Mouse (Mus musculus): ENCODE measurements at regions not wholly inside any gene's neighbourhood (a gene's known extent, or its start where the extent isn't known, plus 50 kb on each side); places are given as distances from the start of the nearest gene placed in this dataset.
A peak's percentile ranks its signal among the peaks of the same experiment; 100 is the strongest.

DNA sequence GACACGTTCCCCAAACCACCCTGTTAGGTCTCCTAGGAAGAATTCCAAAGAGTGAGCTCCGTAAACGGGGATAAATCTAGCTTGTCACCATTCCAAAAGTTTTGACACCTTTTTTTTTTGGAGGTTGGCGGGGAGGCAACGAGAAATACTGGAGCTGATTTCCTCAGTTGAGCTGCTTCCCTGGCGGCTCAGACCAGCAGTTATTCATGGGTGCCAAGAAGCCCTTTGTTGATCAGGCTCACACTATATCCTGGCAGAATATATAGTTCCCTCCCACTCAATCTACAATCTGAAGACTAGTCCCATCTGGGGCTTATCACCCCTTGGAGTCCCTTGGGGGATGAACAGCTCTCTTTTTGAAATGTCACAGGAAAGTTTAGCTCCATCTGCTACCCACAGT lies 77.5 kb upstream of the Tiam2 start:
- Histone ChIP-seq H3K4me2 (ENCODE audit: low read depth, low read length) (no peak overlapping the region), H3K27ac (0 out of 2 replicates have a peak overlapping the region, but pooled peaks have one; percentile 8), H3K9me3 (ENCODE audit: low read length) (no peaks in the 10 kb centered on the region), H3K4me1 (ENCODE audit: insufficient read depth, low read length) (peaks cover 45% of the 10 kb centered on the region), H3K4me3 (ENCODE audit: low read length) (no peak overlapping the region), H3K27me3 (ENCODE audit: insufficient read depth, low read length) (no peaks in the 10 kb centered on the region), H3K9ac (replicated peaks; ENCODE audit: low read length) (no peak overlapping the region), H3K36me3 (ENCODE audit: insufficient read depth, low read length) (no peaks in the 10 kb centered on the region)
- ATAC-seq (no peak), DNase-seq (ENCODE audit: low spot score) (no peak)
- WGBS, result 35% methylated on average over 6 of the region's 6 CpGs
- no peak for TF ChIP-seq CTCF (IDR thresholded peaks at IDR 0.05; ENCODE audit: low read depth)

DNA sequence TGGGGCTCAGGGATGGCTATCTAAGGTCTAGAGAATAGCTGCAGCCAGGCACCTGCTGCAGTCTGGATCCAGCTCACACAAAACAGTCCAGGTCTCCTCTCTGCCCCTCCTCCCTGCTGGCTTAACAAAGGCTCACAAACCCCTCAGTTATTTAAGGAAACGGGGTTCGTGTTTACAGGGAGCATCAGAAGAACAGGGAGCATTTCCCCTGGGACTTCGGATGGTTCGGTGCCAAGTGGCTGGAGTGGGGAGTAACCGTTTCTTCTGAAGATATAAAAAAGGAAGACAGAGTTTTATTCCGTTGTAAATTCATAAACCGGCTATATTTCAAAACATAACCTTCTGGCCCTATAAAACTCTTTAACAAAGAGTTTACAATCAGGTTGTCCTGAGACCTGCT lies 77.1 kb upstream of the Tiam2 start:
- H3K27ac ChIP-seq, result 0 out of 2 replicates have a peak overlapping the region, but pooled peaks have one; percentile 8
- TF ChIP-seq CTCF (IDR thresholded peaks at IDR 0.05; ENCODE audit: low read depth), result no peak
- no peak overlapping the region for H3K9ac ChIP-seq (replicated peaks; ENCODE audit: low read length)
- peaks cover 41% of the 10 kb centered on the region for H3K4me1 ChIP-seq (ENCODE audit: insufficient read depth, low read length)
- ATAC-seq (no peak), DNase-seq (ENCODE audit: low spot score) (no peak)
- no peak overlapping the region for H3K4me2 ChIP-seq (ENCODE audit: low read depth, low read length)
- H3K36me3 ChIP-seq (ENCODE audit: insufficient read depth, low read length), result no peaks in the 10 kb centered on the region
- H3K9me3 ChIP-seq (ENCODE audit: low read length), result no peaks in the 10 kb centered on the region
- no peak overlapping the region for H3K4me3 ChIP-seq (ENCODE audit: low read length)
- H3K27me3 ChIP-seq (ENCODE audit: insufficient read depth, low read length), result no peaks in the 10 kb centered on the region
- 53% methylated on average over 7 of the region's 7 CpGs for WGBS

DNA sequence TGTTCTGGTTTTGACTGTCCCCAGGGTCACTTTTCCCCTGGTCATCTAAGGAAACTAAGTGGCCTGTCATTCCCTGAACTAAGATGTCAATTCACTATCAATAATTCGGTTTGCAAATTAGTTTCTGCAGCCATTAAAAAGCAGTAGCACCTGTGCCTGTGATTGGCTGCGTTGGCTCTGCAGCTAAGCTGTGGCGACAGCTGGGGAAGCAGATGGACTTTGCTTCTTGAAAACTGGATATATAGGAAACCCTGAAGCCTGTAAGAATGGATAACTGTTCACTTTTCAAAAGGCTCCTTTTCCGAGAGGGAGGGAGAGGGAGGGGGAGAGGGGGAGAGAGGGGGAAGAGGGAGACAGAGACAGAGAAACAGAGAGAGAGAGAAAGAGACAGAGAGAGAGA lies 75.2 kb upstream of the Tiam2 start:
- WGBS, result 54% methylated on average over 4 of the region's 4 CpGs
- TF ChIP-seq CTCF (IDR thresholded peaks at IDR 0.05; ENCODE audit: low read depth), result no peak
- no peak for DNase-seq (ENCODE audit: low spot score)

DNA sequence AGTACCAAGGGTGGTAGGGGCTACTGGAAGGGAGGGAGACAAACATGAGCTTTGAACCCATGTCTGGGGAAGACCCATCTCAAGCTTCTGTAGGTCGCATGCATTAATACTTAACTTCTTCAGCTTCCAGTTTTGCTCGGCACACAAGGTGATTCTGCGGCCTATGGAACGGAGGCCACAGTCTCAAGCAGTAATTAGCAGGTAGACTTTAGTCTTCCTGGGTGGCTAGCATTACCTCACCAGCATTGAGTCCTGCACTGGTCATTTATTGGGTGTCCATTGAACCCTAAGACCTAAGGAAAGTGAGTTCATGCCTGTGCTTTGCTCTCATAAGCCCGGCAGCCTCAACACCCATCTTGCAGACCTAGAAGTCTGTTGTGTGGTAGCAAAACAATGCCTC lies 74.4 kb upstream of the Tiam2 start:
- Histone ChIP-seq H3K27me3 (ENCODE audit: insufficient read depth, low read length) (no peaks in the 10 kb centered on the region), H3K36me3 (ENCODE audit: insufficient read depth, low read length) (no peaks in the 10 kb centered on the region), H3K4me1 (ENCODE audit: insufficient read depth, low read length) (peaks cover 15% of the 10 kb centered on the region), H3K4me3 (ENCODE audit: low read length) (no peak overlapping the region), H3K27ac (no peak overlapping the region), H3K4me2 (ENCODE audit: low read depth, low read length) (no peak overlapping the region), H3K9ac (replicated peaks; ENCODE audit: low read length) (no peak overlapping the region), H3K9me3 (ENCODE audit: low read length) (no peaks in the 10 kb centered on the region)
- TF ChIP-seq CTCF (IDR thresholded peaks at IDR 0.05; ENCODE audit: low read depth), result no peak
- ATAC-seq, result no peak
- DNase-seq (ENCODE audit: low spot score), result no peak
- 97% methylated on average over 5 of the region's 5 CpGs for WGBS

More for the DNA sequence above, 75.2 kb upstream of the Tiam2 start:
- H3K9ac ChIP-seq (replicated peaks; ENCODE audit: low read length), result no peak overlapping the region
- H3K27me3 ChIP-seq (ENCODE audit: insufficient read depth, low read length), result no peaks in the 10 kb centered on the region
- no peak for ATAC-seq
- H3K9me3 ChIP-seq (ENCODE audit: low read length), result no peaks in the 10 kb centered on the region
- H3K4me3 ChIP-seq (ENCODE audit: low read length), result no peak overlapping the region
- H3K27ac ChIP-seq, result no peak overlapping the region
- no peaks in the 10 kb centered on the region for H3K36me3 ChIP-seq (ENCODE audit: insufficient read depth, low read length)
- peaks cover 23% of the 10 kb centered on the region for H3K4me1 ChIP-seq (ENCODE audit: insufficient read depth, low read length)
- no peak overlapping the region for H3K4me2 ChIP-seq (ENCODE audit: low read depth, low read length)

DNA sequence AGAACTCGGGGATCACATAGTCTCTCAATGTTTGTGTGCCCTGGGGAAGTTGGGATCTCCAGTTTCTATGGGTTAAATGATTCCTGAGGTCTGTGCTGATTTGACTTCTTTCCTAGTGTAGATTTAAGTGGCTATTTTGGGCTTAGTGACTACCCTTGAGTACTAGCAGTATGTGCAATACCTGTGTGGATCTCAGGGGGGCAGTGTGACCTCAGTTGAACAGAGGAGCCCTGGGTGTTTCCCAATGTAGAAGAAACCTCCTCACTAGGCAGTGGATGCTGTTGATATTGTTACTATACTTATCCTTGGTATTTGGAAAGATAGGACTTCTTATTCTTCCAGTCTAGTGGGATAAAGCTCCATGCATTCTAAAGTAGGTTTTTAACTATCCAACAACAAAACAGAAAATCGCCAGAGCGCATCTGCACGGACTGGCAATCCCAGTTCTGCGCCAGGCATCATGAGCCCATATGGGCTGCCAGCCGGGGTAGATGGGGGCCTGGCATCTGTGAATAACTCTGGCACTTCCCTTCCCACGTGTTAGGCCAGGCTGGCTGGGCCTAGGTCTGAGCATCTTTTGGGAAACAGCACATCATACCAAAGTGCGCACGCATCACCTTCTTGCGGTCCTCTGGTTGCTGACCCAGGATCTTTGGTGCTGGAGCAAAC lies 72.7 kb upstream of the Tiam2 start:
- Histone ChIP-seq H3K4me3 (ENCODE audit: low read length) (no peak overlapping the region), H3K27ac (no peak overlapping the region), H3K4me1 (ENCODE audit: insufficient read depth, low read length) (peaks cover 7% of the 10 kb centered on the region), H3K9ac (replicated peaks; ENCODE audit: low read length) (no peak overlapping the region), H3K4me2 (ENCODE audit: low read depth, low read length) (no peak overlapping the region), H3K27me3 (ENCODE audit: insufficient read depth, low read length) (no peaks in the 10 kb centered on the region), H3K9me3 (ENCODE audit: low read length) (no peaks in the 10 kb centered on the region), H3K36me3 (ENCODE audit: insufficient read depth, low read length) (no peaks in the 10 kb centered on the region)
- peak; percentile 59 for DNase-seq (ENCODE audit: low spot score)
- ATAC-seq, result no peak
- peak; percentile 63 for TF ChIP-seq CTCF (IDR thresholded peaks at IDR 0.05; ENCODE audit: low read depth)
- 75% methylated on average over 10 of the region's 10 CpGs for WGBS

DNA sequence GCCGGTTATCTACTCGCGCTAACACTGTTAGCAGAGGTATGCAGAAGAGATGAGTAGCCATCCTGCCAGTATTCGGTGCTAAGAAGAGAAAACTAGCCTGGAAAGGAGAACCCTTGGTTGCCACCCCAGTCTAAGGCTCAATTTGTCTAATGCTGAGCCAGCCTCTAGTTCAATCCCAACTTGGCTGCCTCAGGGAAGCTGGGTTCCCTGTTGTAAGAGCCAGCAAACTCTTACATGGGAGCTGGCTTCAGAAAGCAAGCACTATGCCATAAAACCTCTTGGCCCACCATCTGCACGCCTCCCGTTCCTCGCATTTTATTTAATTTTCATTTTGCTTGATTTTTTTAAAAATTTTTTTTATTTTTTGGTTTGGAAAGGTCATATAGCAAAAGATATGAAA lies 69.6 kb upstream of the Tiam2 start:
- no peaks in the 10 kb centered on the region for H3K27me3 ChIP-seq (ENCODE audit: insufficient read depth, low read length)
- H3K4me3 ChIP-seq (ENCODE audit: low read length), result no peak overlapping the region
- no peak for TF ChIP-seq CTCF (IDR thresholded peaks at IDR 0.05; ENCODE audit: low read depth)
- H3K4me1 ChIP-seq (ENCODE audit: insufficient read depth, low read length), result no peaks in the 10 kb centered on the region
- no peaks in the 10 kb centered on the region for H3K36me3 ChIP-seq (ENCODE audit: insufficient read depth, low read length)
- H3K27ac ChIP-seq, result no peak overlapping the region
- H3K9me3 ChIP-seq (ENCODE audit: low read length), result no peaks in the 10 kb centered on the region
- WGBS, result 92% methylated on average over 7 of the region's 7 CpGs
- ATAC-seq (no peak), DNase-seq (ENCODE audit: low spot score) (no peak)
- no peak overlapping the region for H3K9ac ChIP-seq (replicated peaks; ENCODE audit: low read length)
- H3K4me2 ChIP-seq (ENCODE audit: low read depth, low read length), result no peak overlapping the region

DNA sequence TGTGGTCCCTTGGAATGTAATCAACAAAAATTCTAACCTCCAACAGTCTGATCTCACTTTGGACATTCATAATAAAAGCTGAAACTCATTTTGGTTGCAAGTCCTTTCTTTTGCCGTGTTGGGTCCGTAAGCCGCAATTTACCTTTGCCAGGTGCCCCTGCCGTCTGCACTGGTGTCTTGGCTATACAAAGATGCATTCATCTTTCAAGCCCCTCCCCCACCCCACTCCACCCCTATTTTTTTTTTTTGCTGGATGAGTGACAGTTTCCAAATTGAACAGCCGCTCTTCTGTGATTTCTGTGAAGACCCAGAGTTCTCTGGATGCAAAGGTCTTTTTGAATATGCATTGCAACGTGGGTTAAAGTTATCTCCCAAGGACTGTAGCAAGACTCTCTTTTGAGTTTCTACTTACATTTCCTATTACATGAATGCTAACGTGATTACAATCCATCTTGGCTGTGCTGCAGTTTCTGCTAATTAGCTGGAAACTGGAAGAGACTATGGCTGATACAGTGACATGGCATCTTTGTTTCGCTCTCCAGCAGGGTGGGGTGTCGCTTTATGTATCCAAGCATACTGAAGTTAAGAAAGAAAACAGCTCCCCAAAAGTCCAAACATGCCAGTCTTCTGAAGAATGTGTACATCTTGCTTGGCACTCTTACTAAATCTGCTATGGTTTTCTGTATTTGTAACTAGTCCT lies 67.4 kb upstream of the Tiam2 start:
- H3K4me2 ChIP-seq (ENCODE audit: low read depth, low read length), result no peak overlapping the region
- no peak for ATAC-seq
- H3K4me1 ChIP-seq (ENCODE audit: insufficient read depth, low read length), result no peaks in the 10 kb centered on the region
- no peak overlapping the region for H3K9ac ChIP-seq (replicated peaks; ENCODE audit: low read length)
- no peaks in the 10 kb centered on the region for H3K9me3 ChIP-seq (ENCODE audit: low read length)
- 33% methylated on average over 9 of the region's 9 CpGs for WGBS
- no peak for DNase-seq (ENCODE audit: low spot score)
- no peaks in the 10 kb centered on the region for H3K27me3 ChIP-seq (ENCODE audit: insufficient read depth, low read length)
- no peak overlapping the region for H3K4me3 ChIP-seq (ENCODE audit: low read length)
- no peak for TF ChIP-seq CTCF (IDR thresholded peaks at IDR 0.05; ENCODE audit: low read depth)
- H3K27ac ChIP-seq, result no peak overlapping the region
- no peaks in the 10 kb centered on the region for H3K36me3 ChIP-seq (ENCODE audit: insufficient read depth, low read length)

Measured in hindbrain, postnatal 0 days (tissue).